Mouse (Mus musculus) myocyte (in vitro differentiated cells): ENCODE measurements at regions not wholly inside any gene's neighbourhood (a gene's known extent, or its start where the extent isn't known, plus 50 kb on each side); places are given as distances from the start of the nearest gene placed in this dataset.

Experiments used
- H3K27me3 ChIP-seq: one replicate; pipeline ENCODE4 v1.6.1; 2011; ENCODE audit not compliant: control insufficient read depth, insufficient read depth, insufficient read length
- H3K36me3 ChIP-seq: one replicate; pipeline ENCODE4 v1.6.1; 2011; ENCODE audit not compliant: control insufficient read depth, insufficient read depth
- H3K4me2 ChIP-seq: one replicate; pipeline ENCODE4 v1.6.1; 2011; ENCODE audit warnings: low read depth, control low read depth
- H3K4me3 ChIP-seq: one replicate; pipeline ENCODE4 v1.5.1; 2011; ENCODE audit warnings: mild to moderate bottlenecking, control low read depth, moderate library complexity
- H3K79me2 ChIP-seq: one replicate; pipeline ENCODE4 v1.6.1; 2011; ENCODE audit not compliant: control insufficient read depth, insufficient read depth
- H3ac ChIP-seq: one replicate; pipeline ENCODE4 v1.6.1; 2011; ENCODE audit not compliant: control insufficient read depth, insufficient read length
- CEBPB ChIP-seq: IDR thresholded peaks from 2 replicates; pipeline ENCODE4 v1.6.1; 2011; ENCODE audit warnings: mild to moderate bottlenecking, moderate library complexity; ENCODE audit not compliant: poor library complexity, insufficient read depth, severe bottlenecking
- E2F4 ChIP-seq: IDR thresholded peaks from one replicate; pipeline ENCODE4 v1.6.1; 2011; ENCODE audit warnings: mild to moderate bottlenecking, control low read depth, moderate library complexity; ENCODE audit not compliant: insufficient read depth
- MAX ChIP-seq: IDR thresholded peaks from one replicate; pipeline ENCODE4 v1.6.1; 2011; ENCODE audit warnings: low read depth, mild to moderate bottlenecking, control low read depth
- MYOD1 ChIP-seq, 3 experiments: IDR thresholded peaks; one replicate each; pipeline ENCODE4 v1.6.1; 2011; ENCODE audit warnings: control low read depth in 2 of 3, low read depth in 2 of 3, mild to moderate bottlenecking in 2 of 3, moderate library complexity in 1 of 3; ENCODE audit not compliant: insufficient read length in 2 of 3, control insufficient read depth in 1 of 3
- MYOG ChIP-seq, 3 experiments: IDR thresholded peaks; one replicate each; pipeline ENCODE4 v1.6.1; 2011; ENCODE audit warnings: control low read depth in 2 of 3, low read depth in 2 of 3, mild to moderate bottlenecking in 2 of 3; ENCODE audit not compliant: insufficient read length in 2 of 3, control insufficient read depth in 1 of 3, insufficient read depth in 1 of 3
- POLR2A ChIP-seq: IDR thresholded peaks from one replicate; pipeline ENCODE4 v1.6.1; 2011; ENCODE audit warnings: low read depth, mild to moderate bottlenecking, control low read depth, moderate library complexity; ENCODE audit not compliant: insufficient read length
- POLR2AphosphoS2 ChIP-seq: IDR thresholded peaks from one replicate; pipeline ENCODE4 v1.6.1; 2011; ENCODE audit warnings: low read depth, control low read depth; ENCODE audit not compliant: insufficient read length
- REST ChIP-seq: IDR thresholded peaks from one replicate; pipeline ENCODE4 v1.6.1; 2011; ENCODE audit warnings: mild to moderate bottlenecking, control low read depth, moderate library complexity; ENCODE audit not compliant: insufficient read depth, insufficient read length
- SRF ChIP-seq: IDR thresholded peaks from one replicate; pipeline ENCODE4 v1.6.1; 2011; ENCODE audit warnings: low read depth; ENCODE audit not compliant: control insufficient read depth, insufficient read length
- TCF12 ChIP-seq: IDR thresholded peaks from one replicate; pipeline ENCODE4 v1.6.1; 2011; ENCODE audit warnings: mild to moderate bottlenecking, control low read depth; ENCODE audit not compliant: poor library complexity, insufficient read depth, severe bottlenecking
- TCF3 ChIP-seq: IDR thresholded peaks from one replicate; pipeline ENCODE4 v1.6.1; 2011; ENCODE audit warnings: low read depth, control low read depth; ENCODE audit not compliant: insufficient read length
- USF1 ChIP-seq: IDR thresholded peaks from one replicate; pipeline ENCODE4 v1.6.1; 2011; ENCODE audit warnings: low read depth, mild to moderate bottlenecking, control low read depth, moderate library complexity

DNA sequence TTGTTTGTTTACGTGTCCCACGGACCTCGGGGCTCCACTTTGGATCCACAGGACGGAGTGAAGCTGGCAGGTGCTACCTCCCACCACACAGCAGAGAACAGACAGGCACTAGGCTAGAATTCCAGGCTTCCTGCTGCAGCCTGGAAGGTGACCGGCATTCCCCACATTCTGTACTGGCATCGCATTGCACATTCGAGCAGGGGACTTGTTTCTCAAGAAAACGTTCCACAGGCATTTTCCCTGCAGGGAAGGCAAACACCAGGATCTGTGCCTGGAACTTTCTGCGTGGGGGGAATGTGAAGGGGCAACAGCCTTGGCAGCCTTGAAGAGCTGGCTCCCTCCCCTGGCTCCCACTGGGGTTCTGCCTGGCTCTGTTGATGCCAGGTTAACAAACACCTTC is 79.1 kb upstream of the Fam180a start:
- H3K4me2 ChIP-seq = no peak overlapping the region
- TF ChIP-seq CEBPB = no peak
- no peak for TF ChIP-seq MYOG (IDR thresholded peaks at IDR 0.05; ENCODE audit: control insufficient read depth in 1 of 3, insufficient read depth in 1 of 3, insufficient read length in 2 of 3, low read depth in 2 of 3)
- no peak for TF ChIP-seq MAX
- no peak for TF ChIP-seq SRF
- no peak for TF ChIP-seq POLR2AphosphoS2
- no peak for TF ChIP-seq TCF3
- no peak for TF ChIP-seq REST
- no peak for TF ChIP-seq USF1
- no peak for TF ChIP-seq E2F4
- TF ChIP-seq POLR2A = no peak
- no peaks in the 10 kb centered on the region for H3K79me2 ChIP-seq
- H3K4me3 ChIP-seq = no peak overlapping the region
- H3K36me3 ChIP-seq = no peaks in the 10 kb centered on the region
- no peaks in the 10 kb centered on the region for H3K27me3 ChIP-seq
- H3ac ChIP-seq = no peak overlapping the region

DNA sequence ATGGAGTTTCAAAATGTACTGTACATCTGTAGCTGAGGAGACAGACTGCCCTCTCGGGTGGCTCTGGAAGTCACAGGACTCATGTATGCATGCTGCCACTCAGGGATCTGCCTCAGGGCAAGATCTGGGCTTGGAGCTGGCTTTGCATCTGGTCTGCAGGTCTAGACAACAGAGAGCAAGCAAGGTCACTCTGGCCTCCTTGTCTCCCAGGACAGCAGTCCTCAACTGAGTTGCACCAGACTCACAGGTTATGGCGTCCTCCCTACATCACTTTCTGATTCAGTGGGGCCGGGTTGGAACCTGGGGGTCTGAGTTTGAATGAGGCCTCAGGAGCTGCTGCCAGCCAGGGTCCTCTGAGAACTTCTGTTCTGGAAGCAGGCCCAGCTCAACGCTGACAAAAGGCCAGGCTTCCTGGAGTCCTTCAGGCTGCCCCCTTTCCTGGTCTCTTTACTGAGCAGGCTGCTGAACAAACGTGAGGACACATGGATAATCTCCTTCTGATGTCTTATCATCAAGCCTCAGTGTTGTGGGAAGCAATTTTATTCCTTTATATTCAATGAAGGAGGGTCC is 77.5 kb upstream of the Fam180a start:
- H3K4me3 ChIP-seq = no peak overlapping the region
- no peaks in the 10 kb centered on the region for H3K79me2 ChIP-seq
- TF ChIP-seq POLR2AphosphoS2 = no peak
- no peak for TF ChIP-seq SRF
- TF ChIP-seq POLR2A = no peak
- no peak for TF ChIP-seq MAX
- no peak for TF ChIP-seq USF1
- TF ChIP-seq MYOG (IDR thresholded peaks at IDR 0.05; ENCODE audit: control insufficient read depth in 1 of 3, insufficient read depth in 1 of 3, insufficient read length in 2 of 3, low read depth in 2 of 3) = no peak
- TF ChIP-seq TCF3 = no peak
- no peak for TF ChIP-seq CEBPB
- TF ChIP-seq TCF12 = no peak
- TF ChIP-seq E2F4 = no peak
- TF ChIP-seq MYOD1 (IDR thresholded peaks at IDR 0.05; ENCODE audit: control insufficient read depth in 1 of 3, insufficient read length in 2 of 3, low read depth in 2 of 3) = no peak
- TF ChIP-seq REST = no peak
- H3K4me2 ChIP-seq = no peak overlapping the region
- H3K27me3 ChIP-seq = no peaks in the 10 kb centered on the region
- no peaks in the 10 kb centered on the region for H3K36me3 ChIP-seq
- H3ac ChIP-seq = no peak overlapping the region

DNA sequence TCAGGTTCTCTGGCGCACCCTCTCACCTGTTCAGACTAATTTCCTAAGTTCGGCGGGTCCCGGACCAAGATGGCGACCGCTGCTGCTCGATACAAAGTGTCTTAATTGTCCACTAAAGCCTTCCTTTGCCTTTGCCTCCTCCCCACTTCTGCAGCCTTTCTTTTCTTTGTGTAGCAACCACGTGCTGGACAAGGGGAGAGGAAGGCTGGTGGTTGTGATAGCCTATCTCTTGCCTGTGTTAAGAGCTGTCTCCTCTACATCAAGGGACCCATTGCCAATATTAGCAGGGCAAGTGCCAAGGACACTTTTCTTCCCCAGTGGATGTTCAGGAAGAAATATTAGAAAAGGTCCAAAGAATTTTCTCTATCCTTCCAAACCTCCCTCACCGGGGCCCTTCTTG is 69.8 kb upstream of the Fam180a start:
- Histone ChIP-seq H3K79me2 (no peaks in the 10 kb centered on the region), H3ac (no peak overlapping the region), H3K36me3 (no peaks in the 10 kb centered on the region), H3K27me3 (no peaks in the 10 kb centered on the region), H3K4me2 (no peak overlapping the region), H3K4me3 (no peak overlapping the region)
- TF ChIP-seq SRF (no peak), TCF12 (no peak), USF1 (no peak), POLR2AphosphoS2 (no peak), MAX (no peak), E2F4 (no peak), MYOD1 (IDR thresholded peaks at IDR 0.05; ENCODE audit: control insufficient read depth in 1 of 3, insufficient read length in 2 of 3, low read depth in 2 of 3) (no peak), CEBPB (no peak), REST (no peak)

DNA sequence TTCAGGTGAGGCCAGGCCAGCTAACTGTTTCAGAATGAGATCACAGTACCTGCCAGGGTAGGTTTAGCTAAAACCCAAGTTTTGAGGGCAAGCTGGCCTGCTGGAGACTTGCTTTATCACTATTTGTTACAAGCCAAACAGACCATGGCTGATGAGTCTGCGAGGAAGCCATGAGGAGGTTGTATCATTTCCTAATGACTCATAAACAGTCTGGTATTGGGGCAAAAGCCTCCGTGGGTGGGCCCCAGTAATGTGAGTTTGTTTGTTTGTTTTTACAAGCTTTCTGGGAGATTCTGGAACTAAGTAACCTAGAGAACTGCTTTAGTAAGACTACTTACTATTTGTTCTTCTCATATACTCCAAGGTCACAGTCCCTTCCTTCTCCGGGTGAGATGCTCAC is 62.9 kb upstream of the Fam180a start:
- Histone ChIP-seq H3K79me2 (no peaks in the 10 kb centered on the region), H3K4me2 (peak overlapping the region; percentile 25), H3K4me3 (no peak overlapping the region), H3K27me3 (no peaks in the 10 kb centered on the region), H3ac (no peak overlapping the region), H3K36me3 (no peaks in the 10 kb centered on the region)
- TF ChIP-seq POLR2AphosphoS2 = no peak
- TF ChIP-seq CEBPB = no peak
- no peak for TF ChIP-seq MYOG (IDR thresholded peaks at IDR 0.05; ENCODE audit: control insufficient read depth in 1 of 3, insufficient read depth in 1 of 3, insufficient read length in 2 of 3, low read depth in 2 of 3)

DNA sequence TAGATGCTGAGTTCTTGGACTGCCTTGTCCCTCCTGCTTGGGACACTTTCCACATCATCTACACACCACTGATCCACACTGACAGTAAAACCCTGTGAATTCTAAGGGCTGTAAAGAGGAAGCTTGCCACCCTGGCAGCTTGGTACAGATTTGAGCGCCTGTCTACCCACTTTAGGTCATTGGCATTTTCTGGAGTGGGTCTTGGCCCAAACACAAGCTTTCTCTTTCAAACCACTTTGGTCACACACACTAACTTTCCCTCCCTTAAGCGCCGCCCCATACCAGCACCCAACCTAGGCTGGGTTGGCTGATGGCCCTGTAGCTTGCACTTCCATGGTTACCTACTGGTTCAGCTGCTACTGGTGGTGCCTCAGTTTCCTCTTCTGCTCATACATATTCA is 55.6 kb upstream of the Fam180a start:
- TF ChIP-seq TCF12 = no peak
- no peak for TF ChIP-seq POLR2AphosphoS2
- no peak for TF ChIP-seq E2F4
- TF ChIP-seq MAX = no peak
- TF ChIP-seq SRF = no peak
- TF ChIP-seq MYOD1 (IDR thresholded peaks at IDR 0.05; ENCODE audit: control insufficient read depth in 1 of 3, insufficient read length in 2 of 3, low read depth in 2 of 3) = no peak
- no peak for TF ChIP-seq MYOG (IDR thresholded peaks at IDR 0.05; ENCODE audit: control insufficient read depth in 1 of 3, insufficient read depth in 1 of 3, insufficient read length in 2 of 3, low read depth in 2 of 3)
- TF ChIP-seq POLR2A = no peak
- no peak for TF ChIP-seq TCF3
- TF ChIP-seq USF1 = no peak
- TF ChIP-seq REST = no peak
- TF ChIP-seq CEBPB = no peak
- Histone ChIP-seq H3K4me2 (no peak overlapping the region), H3K27me3 (no peaks in the 10 kb centered on the region), H3K79me2 (no peaks in the 10 kb centered on the region), H3ac (no peak overlapping the region), H3K36me3 (no peaks in the 10 kb centered on the region), H3K4me3 (no peak overlapping the region)
